Mouse (Mus musculus): ENCODE measurements around the gene Trp53tg5. TPM values are rescaled to one million over a fixed set of nuclear protein-coding genes. Genes with fewer than 3 reads are reported as not detected.

Gene Trp53tg5
- polyA plus RNA-seq, 1 experiment from 2014 or later: not detected

- Histone ChIP-seq H3K9ac (ENCODE audit: low read depth, low read length) (peak within 1 kb of the TSS; percentile 86), H3K36me3 (ENCODE audit: control insufficient read depth, insufficient read depth) (peaks cover 28% of the 10 kb centered on the region), H3K27me3 (replicated peaks; ENCODE audit: control insufficient read depth, insufficient read depth, low read length) (no peaks in the 10 kb centered on the region), H3K4me3 (ENCODE audit: low read depth, low read length) (peak within 1 kb of the TSS; percentile 91), H3K4me2 (replicated peaks; ENCODE audit: low read depth) (peak within 1 kb of the TSS; percentile 72), H3K9me3 (ENCODE audit: control insufficient read depth) (no peaks in the 10 kb centered on the region), H3K4me1 (replicated peaks; ENCODE audit: control insufficient read depth, insufficient read depth, low read length) (peaks cover 9% of the 10 kb centered on the region; the same call in 1 of the 2 replicates), H3K27ac (ENCODE audit: low read depth, low read length) (peak within 1 kb of the TSS; percentile 82)
- peak; percentile 88 for ATAC-seq
- TF ChIP-seq CTCF (IDR thresholded peaks at IDR 0.05; ENCODE audit: low read depth): peak; percentile 87
- under 1% methylated on average over 78 of the region's 79 CpGs for WGBS
Observed at GRCm38 (mm10) chr2:164460745-164461551, 12.6 kb downstream of the Trp53tg5 start, which contains the start of gene Gm20458. Gm20458 (plus strand) TSS chr2:164460967.

- H3K4me2 ChIP-seq (replicated peaks; ENCODE audit: low read depth): peak overlapping the region; percentile 44; the same call in 1 of the 2 replicates
- ATAC-seq: peak; percentile 1; the same call in 1 of the 2 replicates
- peak overlapping the region; percentile 57 for H3K27ac ChIP-seq (ENCODE audit: low read depth, low read length)
- 35% methylated on average over 8 of the region's 8 CpGs for WGBS
- no peaks in the 10 kb centered on the region for H3K9me3 ChIP-seq (ENCODE audit: control insufficient read depth)
- no peak for TF ChIP-seq CTCF (IDR thresholded peaks at IDR 0.05; ENCODE audit: low read depth)
- H3K4me1 ChIP-seq (replicated peaks; ENCODE audit: control insufficient read depth, insufficient read depth, low read length): peaks cover 16% of the 10 kb centered on the region; the same call in 1 of the 2 replicates
- H3K4me3 ChIP-seq (ENCODE audit: low read depth, low read length): no peak overlapping the region
- no peaks in the 10 kb centered on the region for H3K27me3 ChIP-seq (replicated peaks; ENCODE audit: control insufficient read depth, insufficient read depth, low read length)
- 0 out of 2 replicates have a peak, but pooled peaks cover 8% of the 10 kb centered on the region for H3K36me3 ChIP-seq (ENCODE audit: control insufficient read depth, insufficient read depth)
- H3K9ac ChIP-seq (ENCODE audit: low read depth, low read length): no peak overlapping the region
Observed at GRCm38 (mm10) chr2:164458535-164458934, 15.0 kb downstream of the Trp53tg5 start.

GRCm38 (mm10) chr2:164457942-164458341 lies 15.6 kb downstream of the Trp53tg5 start:
- 26% methylated on average over 7 of the region's 7 CpGs for WGBS
- 0 out of 2 replicates have a peak, but pooled peaks cover 2% of the 10 kb centered on the region for H3K36me3 ChIP-seq (ENCODE audit: control insufficient read depth, insufficient read depth)
- peak overlapping the region; percentile 79 for H3K27ac ChIP-seq (ENCODE audit: low read depth, low read length)
- peak; percentile 77 for ATAC-seq
- peaks cover 18% of the 10 kb centered on the region; the same call in 1 of the 2 replicates for H3K4me1 ChIP-seq (replicated peaks; ENCODE audit: control insufficient read depth, insufficient read depth, low read length)
- H3K9ac ChIP-seq (ENCODE audit: low read depth, low read length): no peak overlapping the region
- no peak overlapping the region for H3K4me3 ChIP-seq (ENCODE audit: low read depth, low read length)
- peak overlapping the region; percentile 60 for H3K4me2 ChIP-seq (replicated peaks; ENCODE audit: low read depth)
- TF ChIP-seq CTCF (IDR thresholded peaks at IDR 0.05; ENCODE audit: low read depth): no peak
- H3K9me3 ChIP-seq (ENCODE audit: control insufficient read depth): no peaks in the 10 kb centered on the region
- H3K27me3 ChIP-seq (replicated peaks; ENCODE audit: control insufficient read depth, insufficient read depth, low read length): no peaks in the 10 kb centered on the region

GRCm38 (mm10) chr2:164456864-164457300 lies 16.6 kb downstream of the Trp53tg5 start, which contains the start of gene Sys1:
Sys1 (plus strand) TSS chr2:164456964.
- Histone ChIP-seq H3K4me1 (replicated peaks; ENCODE audit: control insufficient read depth, insufficient read depth, low read length) (peaks cover 18% of the 10 kb centered on the region; the same call in 1 of the 2 replicates), H3K4me2 (replicated peaks; ENCODE audit: low read depth) (peak within 1 kb of the TSS; percentile 60), H3K4me3 (ENCODE audit: low read depth, low read length) (peak within 1 kb of the TSS; percentile 20; the same call in 1 of the 2 replicates), H3K9ac (ENCODE audit: low read depth, low read length) (no peak within 1 kb of the TSS), H3K27me3 (replicated peaks; ENCODE audit: control insufficient read depth, insufficient read depth, low read length) (no peaks in the 10 kb centered on the region), H3K27ac (ENCODE audit: low read depth, low read length) (peak within 1 kb of the TSS; percentile 79), H3K9me3 (ENCODE audit: control insufficient read depth) (no peaks in the 10 kb centered on the region), H3K36me3 (ENCODE audit: control insufficient read depth, insufficient read depth) (no peaks in the 10 kb centered on the region)
- no peak for ATAC-seq
- TF ChIP-seq CTCF (IDR thresholded peaks at IDR 0.05; ENCODE audit: low read depth): peak; percentile 63
- WGBS: under 1% methylated on average over 7 of the region's 7 CpGs

- no peaks in the 10 kb centered on the region for H3K36me3 ChIP-seq (ENCODE audit: control insufficient read depth, insufficient read depth)
- peaks cover 16% of the 10 kb centered on the region; the same call in 1 of the 2 replicates for H3K4me1 ChIP-seq (replicated peaks; ENCODE audit: control insufficient read depth, insufficient read depth, low read length)
- H3K4me2 ChIP-seq (replicated peaks; ENCODE audit: low read depth): peak overlapping the region; percentile 60
- ATAC-seq: no peak
- H3K4me3 ChIP-seq (ENCODE audit: low read depth, low read length): no peak overlapping the region
- no peak for TF ChIP-seq CTCF (IDR thresholded peaks at IDR 0.05; ENCODE audit: low read depth)
- peak overlapping the region; percentile 79 for H3K27ac ChIP-seq (ENCODE audit: low read depth, low read length)
- 46% methylated on average over 1 of the region's 1 CpGs for WGBS
- no peaks in the 10 kb centered on the region for H3K9me3 ChIP-seq (ENCODE audit: control insufficient read depth)
- no peak overlapping the region for H3K9ac ChIP-seq (ENCODE audit: low read depth, low read length)
- no peaks in the 10 kb centered on the region for H3K27me3 ChIP-seq (replicated peaks; ENCODE audit: control insufficient read depth, insufficient read depth, low read length)
Observed at GRCm38 (mm10) chr2:164456413-164456812, 17.1 kb downstream of the Trp53tg5 start.

Data from intestine, postnatal 0 days (tissue).